In the genomic region with DNA sequence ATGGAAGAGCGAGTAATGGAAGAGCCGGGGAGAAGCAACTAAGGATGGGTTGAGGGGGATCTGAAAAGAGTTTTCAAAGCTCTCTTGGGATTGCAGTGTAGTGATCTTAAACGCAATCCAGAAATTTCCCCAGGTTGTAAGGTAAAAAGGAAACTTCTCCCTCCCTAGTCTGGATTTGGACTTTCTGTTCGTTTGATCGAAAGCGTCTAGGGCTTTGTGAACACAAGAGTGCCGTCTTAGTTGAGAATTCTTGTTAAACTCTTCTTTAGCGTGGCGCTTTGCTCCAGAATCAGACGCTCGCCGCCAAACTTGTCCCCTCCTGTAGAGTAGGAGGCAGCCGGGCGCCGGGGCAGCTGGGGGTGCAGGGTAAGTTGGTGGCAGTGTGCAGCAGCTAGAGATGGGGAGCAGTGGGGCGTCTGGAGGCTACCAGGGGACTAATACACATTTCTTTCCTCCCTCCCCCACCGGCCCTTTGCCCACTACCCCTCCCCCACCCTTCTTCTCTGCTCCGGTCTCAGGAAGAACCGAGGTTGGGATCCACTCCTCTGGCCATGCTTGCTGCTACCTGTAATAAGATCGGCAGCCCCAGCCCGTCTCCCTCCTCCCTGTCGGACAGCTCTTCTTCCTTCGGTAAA, we compare ENCODE assay signal across 8 mouse cellular contexts. TPM values are rescaled to one million over a fixed set of nuclear protein-coding genes. Genes with fewer than 3 reads are reported as not detected.
DNase-seq lines count a peak whose midpoint lies in the region; ATAC-seq lines count a peak whose summit lies in the region.

No protein-coding gene starts in this region.

- no peak overlapping the region for H3K27ac ChIP-seq in heart, embryonic 15.5 days
- peak overlapping the region; percentile 81 for H3K27ac ChIP-seq in embryonic facial prominence, embryonic 10.5 days (replicated peaks)
- no peak overlapping the region for H3K27ac ChIP-seq in hindbrain, embryonic 16.5 days (ENCODE audit: low read depth, low read length)
- H3K27ac ChIP-seq in midbrain, embryonic 16.5 days (ENCODE audit: low read length), result no peak overlapping the region

- peaks cover 93% of the 10 kb centered on the region for H3K27me3 ChIP-seq in heart, embryonic 15.5 days
- H3K27me3 ChIP-seq in embryonic facial prominence, embryonic 10.5 days (replicated peaks; ENCODE audit: low read depth, poor library complexity, severe bottlenecking), result peaks cover 100% of the 10 kb centered on the region
- peaks cover 33% of the 10 kb centered on the region for H3K27me3 ChIP-seq in hindbrain, embryonic 16.5 days (replicated peaks; ENCODE audit: control insufficient read depth, insufficient read depth, low read length)
- peaks cover 46% of the 10 kb centered on the region for H3K27me3 ChIP-seq in midbrain, embryonic 16.5 days (ENCODE audit: control insufficient read depth, insufficient read depth, low read depth, low read length)

- no peak for DNase-seq in heart, postnatal 4 days
- no peak for DNase-seq in embryonic facial prominence, embryonic 10.5 days (ENCODE audit: low spot score)
- no peak for DNase-seq in spleen, postnatal 14 days (ENCODE audit: low spot score in 2 of 2)
- DNase-seq in gastrocnemius, postnatal 25 days, result no peak
- DNase-seq in T-cell, adult 2 months (ENCODE audit: low spot score), result no peak

- H3K4me2 ChIP-seq in heart, embryonic 15.5 days, result peak overlapping the region; percentile 92
- peak overlapping the region; percentile 40 for H3K4me2 ChIP-seq in hindbrain, embryonic 16.5 days (ENCODE audit: low read length)
- peak overlapping the region; percentile 46 for H3K4me2 ChIP-seq in midbrain, embryonic 16.5 days (ENCODE audit: low read length)

- ATAC-seq in heart, embryonic 15.5 days (replicated peaks; ENCODE audit: insufficient number of reproducible peaks, insufficient read depth, low FRiP score, low read depth), result no peak
- peak; percentile 18; the same call in 1 of the 2 replicates for ATAC-seq in hindbrain, embryonic 16.5 days
- ATAC-seq in midbrain, embryonic 16.5 days, result peak; percentile 22; the same call in 1 of the 2 replicates

- H3K9me3 ChIP-seq in heart, embryonic 15.5 days (replicated peaks), result no peaks in the 10 kb centered on the region
- no peaks in the 10 kb centered on the region for H3K9me3 ChIP-seq in embryonic facial prominence, embryonic 10.5 days
- H3K9me3 ChIP-seq in hindbrain, embryonic 16.5 days (ENCODE audit: control insufficient read depth, low read length), result no peaks in the 10 kb centered on the region
- H3K9me3 ChIP-seq in midbrain, embryonic 16.5 days (replicated peaks; ENCODE audit: control insufficient read depth, low read length, poor library complexity, severe bottlenecking), result no peaks in the 10 kb centered on the region

- H3K4me3 ChIP-seq in heart, embryonic 15.5 days, result peak overlapping the region; percentile 57
- H3K4me3 ChIP-seq in embryonic facial prominence, embryonic 10.5 days, result peak overlapping the region; percentile 62
- peak overlapping the region; percentile 43 for H3K4me3 ChIP-seq in hindbrain, embryonic 16.5 days (ENCODE audit: low read length)
- H3K4me3 ChIP-seq in midbrain, embryonic 16.5 days (ENCODE audit: low read depth, low read length), result peak overlapping the region; percentile 33

- no peak overlapping the region for H3K9ac ChIP-seq in heart, embryonic 15.5 days
- peak overlapping the region; percentile 33; the same call in 1 of the 2 replicates for H3K9ac ChIP-seq in hindbrain, embryonic 16.5 days (ENCODE audit: low read depth, low read length)
- no peak overlapping the region for H3K9ac ChIP-seq in midbrain, embryonic 16.5 days (ENCODE audit: low read depth, low read length)

- H3K36me3 ChIP-seq in heart, embryonic 15.5 days, result no peaks in the 10 kb centered on the region
- H3K36me3 ChIP-seq in embryonic facial prominence, embryonic 10.5 days (replicated peaks), result no peaks in the 10 kb centered on the region
- H3K36me3 ChIP-seq in hindbrain, embryonic 16.5 days (ENCODE audit: control insufficient read depth, insufficient read depth, low read length), result no peaks in the 10 kb centered on the region
- no peaks in the 10 kb centered on the region for H3K36me3 ChIP-seq in midbrain, embryonic 16.5 days (ENCODE audit: control insufficient read depth, insufficient read depth, low read length)

- WGBS in heart, embryonic 15.5 days, result 1% methylated on average over 23 of the region's 23 CpGs
- WGBS in embryonic facial prominence, embryonic 10.5 days, result under 1% methylated on average over 23 of the region's 23 CpGs
- WGBS in hindbrain, embryonic 16.5 days, result 1% methylated on average over 23 of the region's 23 CpGs
- 1% methylated on average over 22 of the region's 23 CpGs for WGBS in midbrain, embryonic 16.5 days

- H3K4me1 ChIP-seq in heart, embryonic 15.5 days (replicated peaks), result peaks cover 34% of the 10 kb centered on the region
- peaks cover 28% of the 10 kb centered on the region for H3K4me1 ChIP-seq in embryonic facial prominence, embryonic 10.5 days
- peaks cover 10% of the 10 kb centered on the region for H3K4me1 ChIP-seq in hindbrain, embryonic 16.5 days (ENCODE audit: control insufficient read depth, insufficient read depth, low read depth, low read length)
- peaks cover 15% of the 10 kb centered on the region for H3K4me1 ChIP-seq in midbrain, embryonic 16.5 days (ENCODE audit: control insufficient read depth, insufficient read depth, low read length)

RNA-seq across cellular contexts. Expression of gene Sp8, which starts 1.8 kb away (rescaled TPM):
- polyA plus RNA-seq in heart, embryonic 15.5 days (2015; fragmentation: Nextera tagmentation; extraction: Ambion mirVana), result not detected in 2 replicates
- total RNA-seq in heart, postnatal 4 days (2021), result not detected
- 7.2 and 8.1 TPM in 2 replicates for polyA plus RNA-seq in embryonic facial prominence, embryonic 10.5 days (2016; fragmentation: Nextera tagmentation; extraction: Ambion mirVana)
- polyA plus RNA-seq in hindbrain, embryonic 16.5 days (2015; fragmentation: Nextera tagmentation; extraction: Ambion mirVana), result 1.6 and 2.5 TPM in 2 replicates
- 2.3 and 4.2 TPM in 2 replicates for polyA plus RNA-seq in midbrain, embryonic 16.5 days (2015; fragmentation: Nextera tagmentation; extraction: Ambion mirVana)
- not detected for total RNA-seq in gastrocnemius, postnatal 25 days (2021)

Comparison
In these comparisons a context has a peak if more than half of its experiments do, and no peak if none do; other contexts are left out.
1. H3K4me2 ChIP-seq: peak in every context shown above with its lines; median percentile 92 in heart, embryonic 15.5 days; 46 in midbrain, embryonic 16.5 days; 40 in hindbrain, embryonic 16.5 days.